Mouse (Mus musculus) lung, postnatal 14 days (tissue): ENCODE measurements around the gene Maml3.

ENCODE experiments used
- DNase-seq: peaks from one replicate; pipeline ENCODE4 v3.0.0; 2021

Gene Maml3

GRCm38 (mm10) chr3:51999671-52000437, 105.0 kb downstream of the Maml3 start:
- DNase-seq: peak; percentile 61

- DNase-seq: no peak
Observed at GRCm38 (mm10) chr3:51998511-51999399, 106.1 kb downstream of the Maml3 start.

GRCm38 (mm10) chr3:51997616-51998015, 107.3 kb downstream of the Maml3 start:
- DNase-seq: no peak

- DNase-seq: no peak
Observed at GRCm38 (mm10) chr3:51986507-51986906, 118.4 kb downstream of the Maml3 start.

GRCm38 (mm10) chr3:51981496-51981895, 123.4 kb downstream of the Maml3 start:
- no peak for DNase-seq

- no peak for DNase-seq
Observed at GRCm38 (mm10) chr3:51977654-51978352, 127.1 kb downstream of the Maml3 start.

GRCm38 (mm10) chr3:51974601-51975000, 130.3 kb downstream of the Maml3 start:
- DNase-seq: no peak

- no peak for DNase-seq
Observed at GRCm38 (mm10) chr3:51974153-51974552, 130.7 kb downstream of the Maml3 start.

- no peak for DNase-seq
Observed at GRCm38 (mm10) chr3:51972576-51972975, 132.3 kb downstream of the Maml3 start.

GRCm38 (mm10) chr3:51970489-51970888, 134.4 kb downstream of the Maml3 start:
- no peak for DNase-seq

GRCm38 (mm10) chr3:51969451-51969850, 135.4 kb downstream of the Maml3 start:
- no peak for DNase-seq

GRCm38 (mm10) chr3:51965841-51966240, 139.0 kb downstream of the Maml3 start:
- DNase-seq: no peak

GRCm38 (mm10) chr3:51965436-51965835, 139.4 kb downstream of the Maml3 start:
- no peak for DNase-seq

GRCm38 (mm10) chr3:51965008-51965407, 139.9 kb downstream of the Maml3 start:
- no peak for DNase-seq

- DNase-seq: no peak
Observed at GRCm38 (mm10) chr3:51963891-51964593, 140.8 kb downstream of the Maml3 start.

GRCm38 (mm10) chr3:51963151-51963791, 141.6 kb downstream of the Maml3 start:
- DNase-seq: no peak

- DNase-seq: no peak
Observed at GRCm38 (mm10) chr3:51958751-51959150, 146.1 kb downstream of the Maml3 start.

GRCm38 (mm10) chr3:51954441-51954840, 150.4 kb downstream of the Maml3 start:
- DNase-seq: no peak

- DNase-seq: no peak
Observed at GRCm38 (mm10) chr3:51953927-51954326, 150.9 kb downstream of the Maml3 start.

GRCm38 (mm10) chr3:51952728-51953623, 151.9 kb downstream of the Maml3 start:
- no peak for DNase-seq

GRCm38 (mm10) chr3:51952267-51952666, 152.6 kb downstream of the Maml3 start:
- DNase-seq: no peak
